Mouse (Mus musculus) cerebellum, adult 2 months (tissue): ENCODE data around the gene Rapgef2.
"Not testable (repeated sequence)": the region's sequence is repeated elsewhere in the genome, so short reads cannot be mapped to it uniquely, and the experiment has no call there.

ENCODE experiments used
- CTCF ChIP-seq: fragments of 200-500 bp; IDR thresholded peaks from 2 replicates; pipeline ENCODE4 v1.5.1; 2011; ENCODE audit warnings: low read depth, mild to moderate bottlenecking, control low read depth, low read length, moderate library complexity, borderline replicate concordance; ENCODE audit not compliant: insufficient read depth
- POLR2A ChIP-seq: fragments of 200-500 bp; IDR thresholded peaks from 2 replicates; pipeline ENCODE4 v1.6.1; 2011; ENCODE audit warnings: low read length, control low read depth, borderline replicate concordance; ENCODE audit not compliant: insufficient read depth

GRCm38 (mm10) chr3:79058491-79058890 lies 227.8 kb downstream of the Rapgef2 start:
- not testable (repeated sequence) for TF ChIP-seq CTCF, POLR2A
